Mouse (Mus musculus): Measurements from ENCODE around the gene Eddm3b. TPM values are rescaled to one million over a fixed set of nuclear protein-coding genes. Genes with fewer than 3 reads are reported as not detected.
"Not testable (repeated sequence)": the region's sequence is repeated elsewhere in the genome, so short reads cannot be mapped to it uniquely, and the experiment has no call there.

Eddm3b gene
- polyA plus RNA-seq, 1 experiment from 2014 or later = not detected

DNA sequence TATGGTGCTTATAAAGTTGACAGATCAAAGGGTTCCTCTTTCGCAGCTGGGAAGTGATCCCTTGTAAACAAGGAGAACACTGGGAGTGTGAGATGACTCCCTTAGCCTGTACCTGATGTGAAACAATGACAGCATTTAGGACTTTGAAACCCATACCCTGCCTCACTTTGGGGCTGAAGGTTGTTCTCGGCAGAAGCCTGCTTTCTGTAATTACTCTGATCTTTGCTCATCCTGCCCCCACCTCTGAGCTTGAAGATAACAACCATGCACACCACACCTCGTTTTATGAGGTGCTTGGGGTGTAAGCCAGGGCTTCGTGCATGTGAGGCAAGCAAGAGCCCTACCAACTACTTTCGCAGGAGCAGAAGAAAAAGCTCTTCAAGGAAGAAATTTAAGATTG is 34.9 kb downstream of the Eddm3b start:
- no peaks in the 10 kb centered on the region for H3K36me3 ChIP-seq
- H3K4me2 ChIP-seq = no peak overlapping the region
- no peak overlapping the region for H3K27ac ChIP-seq (replicated peaks)
- no peaks in the 10 kb centered on the region for H3K27me3 ChIP-seq
- no peak overlapping the region for H3K9ac ChIP-seq
- no peak for ATAC-seq (ENCODE audit: low read depth)
- peaks cover 10% of the 10 kb centered on the region for H3K4me1 ChIP-seq (replicated peaks)
- H3K4me3 ChIP-seq = no peak overlapping the region
- 46% methylated on average over 5 of the region's 5 CpGs for WGBS
- H3K9me3 ChIP-seq = no peaks in the 10 kb centered on the region

DNA sequence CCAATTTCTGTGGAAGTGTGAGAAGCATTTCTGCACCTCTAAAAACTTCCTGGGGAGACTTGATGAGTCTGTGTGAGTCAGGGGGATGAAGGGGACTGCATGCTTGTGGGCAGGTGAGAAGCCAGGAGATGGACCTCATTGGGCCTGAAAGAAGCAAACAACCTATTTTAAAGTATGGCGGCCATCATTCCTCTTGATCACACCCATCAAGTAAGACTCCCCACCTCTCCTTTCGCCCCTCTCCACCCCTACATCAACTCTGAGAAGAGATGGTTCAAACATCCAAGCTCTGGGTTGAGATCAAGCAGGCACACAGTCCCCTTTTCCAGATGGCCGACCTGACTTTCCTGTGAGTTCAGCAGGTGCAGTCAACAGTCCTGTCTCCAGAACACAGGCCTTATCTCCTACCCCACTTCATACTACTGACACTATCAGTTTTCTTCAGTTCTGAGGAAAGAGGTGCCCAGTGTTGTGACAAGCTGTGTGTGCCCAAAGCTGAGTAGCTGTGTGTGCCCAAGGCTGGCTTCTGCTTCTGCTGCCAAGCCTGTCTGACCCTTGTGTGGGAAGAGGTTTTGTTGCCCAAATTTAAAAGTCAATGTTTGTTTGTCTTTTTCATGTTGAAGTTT is 36.1 kb downstream of the Eddm3b start:
- Histone ChIP-seq H3K9ac (no peak overlapping the region), H3K4me2 (no peak overlapping the region), H3K27me3 (no peaks in the 10 kb centered on the region), H3K4me3 (no peak overlapping the region), H3K27ac (replicated peaks) (no peak overlapping the region), H3K9me3 (no peaks in the 10 kb centered on the region), H3K36me3 (no peaks in the 10 kb centered on the region), H3K4me1 (replicated peaks) (peaks cover 10% of the 10 kb centered on the region)
- no peak for ATAC-seq (ENCODE audit: low read depth)
- 90% methylated on average over 3 of the region's 3 CpGs for WGBS

DNA sequence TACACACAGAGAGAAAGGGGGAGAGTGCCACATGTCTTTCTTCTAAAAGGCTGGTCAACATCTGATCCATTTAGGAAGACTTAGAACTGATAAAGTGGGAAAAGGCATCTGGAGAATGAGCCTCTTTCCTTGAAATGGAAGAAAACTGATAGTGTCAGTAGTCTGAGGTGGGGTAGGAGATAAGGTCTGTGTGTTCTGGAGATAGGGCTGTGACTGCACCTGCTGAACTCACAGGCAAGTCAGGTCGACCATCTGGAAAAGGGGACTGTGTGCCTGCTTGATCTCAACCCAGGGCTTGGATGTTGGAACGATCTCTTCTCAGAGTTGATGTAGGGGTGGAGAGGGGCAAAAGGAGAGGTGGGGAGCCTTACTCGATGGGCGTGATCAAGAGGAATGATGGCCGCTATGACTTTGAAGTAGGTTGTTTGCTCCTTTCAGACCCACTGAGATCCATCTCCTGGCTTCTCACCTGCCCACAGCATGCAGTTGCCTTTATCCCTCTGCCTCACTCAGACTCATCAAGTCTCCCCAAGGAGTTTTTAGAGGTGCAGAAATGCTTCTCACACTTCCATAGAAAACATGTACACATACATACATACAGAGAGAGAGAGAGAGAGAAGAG is 38.1 kb downstream of the Eddm3b start:
- Histone ChIP-seq H3K36me3 (no peaks in the 10 kb centered on the region), H3K9me3 (no peaks in the 10 kb centered on the region), H3K9ac (no peak overlapping the region), H3K4me1 (replicated peaks) (no peaks in the 10 kb centered on the region; the same call in 1 of the 2 replicates), H3K4me3 (no peak overlapping the region), H3K4me2 (no peak overlapping the region), H3K27me3 (no peaks in the 10 kb centered on the region), H3K27ac (replicated peaks) (no peak overlapping the region)
- WGBS = 88% methylated on average over 5 of the region's 5 CpGs
- no peak for ATAC-seq (ENCODE audit: low read depth)

DNA sequence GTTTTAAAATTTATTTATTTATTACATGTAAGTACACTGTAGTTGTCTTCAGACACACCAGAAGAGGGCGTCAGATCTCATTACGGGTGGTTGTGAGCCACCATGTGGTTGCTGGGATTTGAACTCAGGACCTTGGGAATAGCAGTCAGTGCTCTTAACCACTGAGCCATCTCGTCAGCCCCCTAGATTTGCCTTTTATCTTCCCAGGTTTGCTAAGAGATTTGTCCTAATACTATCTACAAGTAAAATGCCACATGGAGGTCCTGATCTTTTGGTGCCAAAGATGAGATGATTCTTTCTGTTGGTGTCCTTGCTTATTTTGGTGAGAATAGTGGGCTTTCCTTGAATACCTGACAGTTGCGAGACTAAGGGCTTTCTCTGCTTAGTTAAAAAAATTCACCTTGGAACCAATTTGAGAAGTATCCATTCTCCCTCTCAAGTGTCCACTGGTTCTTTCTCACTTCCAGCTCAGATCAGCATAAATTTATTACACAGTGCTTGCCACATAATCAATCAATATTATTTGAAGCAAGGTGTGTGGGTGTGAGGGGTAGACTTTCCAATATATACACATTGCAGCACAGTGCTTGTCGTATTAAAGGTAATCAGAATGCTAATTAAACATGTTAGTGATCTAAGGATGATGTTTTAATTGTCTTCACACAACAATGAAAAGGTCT is 42.0 kb downstream of the Eddm3b start:
- Histone ChIP-seq H3K27ac (replicated peaks) (no peak overlapping the region), H3K4me2 (no peak overlapping the region), H3K4me3 (no peak overlapping the region), H3K27me3 (no peaks in the 10 kb centered on the region), H3K36me3 (no peaks in the 10 kb centered on the region), H3K4me1 (replicated peaks) (no peaks in the 10 kb centered on the region), H3K9me3 (no peaks in the 10 kb centered on the region), H3K9ac (no peak overlapping the region)
- 79% methylated on average over 5 of the region's 5 CpGs for WGBS
- ATAC-seq (ENCODE audit: low read depth) = no peak

DNA sequence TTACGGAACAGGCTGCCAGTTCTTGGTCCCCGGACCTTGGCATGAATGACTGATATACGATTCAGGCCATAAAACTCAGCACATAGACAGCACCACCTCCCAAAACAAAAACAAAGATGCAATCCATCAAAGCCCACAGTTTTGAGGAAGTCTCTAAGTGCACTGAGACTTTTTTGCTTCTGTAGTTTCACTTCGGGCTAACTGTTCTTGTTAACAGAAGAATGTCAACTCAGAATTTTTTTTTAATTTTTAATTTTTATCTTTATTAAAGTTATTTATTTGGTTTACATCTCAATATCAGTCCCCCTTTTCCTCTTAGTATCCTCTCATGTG is 42.5 kb downstream of the Eddm3b start:
- ATAC-seq (ENCODE audit: low read depth) = no peak
- H3K27ac ChIP-seq (replicated peaks) = no peak overlapping the region
- no peaks in the 10 kb centered on the region for H3K4me1 ChIP-seq (replicated peaks)
- no peaks in the 10 kb centered on the region for H3K36me3 ChIP-seq
- H3K27me3 ChIP-seq = no peaks in the 10 kb centered on the region
- no peak overlapping the region for H3K9ac ChIP-seq
- H3K9me3 ChIP-seq = no peaks in the 10 kb centered on the region
- no peak overlapping the region for H3K4me2 ChIP-seq
- WGBS = 34% methylated on average over 4 of the region's 4 CpGs
- H3K4me3 ChIP-seq = no peak overlapping the region

DNA sequence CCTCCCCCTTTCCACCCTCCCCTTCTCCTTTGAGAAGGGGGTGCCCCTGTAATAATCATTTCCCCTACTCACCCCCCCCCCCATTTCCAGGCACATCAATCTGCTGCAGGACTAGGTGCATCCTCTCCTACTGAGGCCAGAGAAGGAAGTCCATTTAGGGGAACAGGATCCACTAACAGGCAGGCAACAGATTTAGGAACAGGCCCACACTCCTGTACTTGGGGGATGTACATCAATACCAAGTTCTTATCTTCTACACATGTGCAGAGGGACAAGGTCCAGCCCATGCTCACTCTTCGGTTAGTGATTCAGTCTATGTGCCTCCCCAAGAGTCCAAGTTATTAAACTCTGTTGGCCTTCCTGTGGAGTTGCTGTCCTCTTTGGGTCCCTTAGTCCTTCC is 42.8 kb downstream of the Eddm3b start:
- 92% methylated on average over 1 of the region's 1 CpGs for WGBS
- Histone ChIP-seq H3K9me3 (no peaks in the 10 kb centered on the region), H3K27ac (replicated peaks) (no peak overlapping the region), H3K27me3 (no peaks in the 10 kb centered on the region), H3K4me1 (replicated peaks) (no peaks in the 10 kb centered on the region), H3K4me2 (no peak overlapping the region), H3K36me3 (no peaks in the 10 kb centered on the region), H3K9ac (no peak overlapping the region), H3K4me3 (no peak overlapping the region)
- ATAC-seq (ENCODE audit: low read depth) = no peak

DNA sequence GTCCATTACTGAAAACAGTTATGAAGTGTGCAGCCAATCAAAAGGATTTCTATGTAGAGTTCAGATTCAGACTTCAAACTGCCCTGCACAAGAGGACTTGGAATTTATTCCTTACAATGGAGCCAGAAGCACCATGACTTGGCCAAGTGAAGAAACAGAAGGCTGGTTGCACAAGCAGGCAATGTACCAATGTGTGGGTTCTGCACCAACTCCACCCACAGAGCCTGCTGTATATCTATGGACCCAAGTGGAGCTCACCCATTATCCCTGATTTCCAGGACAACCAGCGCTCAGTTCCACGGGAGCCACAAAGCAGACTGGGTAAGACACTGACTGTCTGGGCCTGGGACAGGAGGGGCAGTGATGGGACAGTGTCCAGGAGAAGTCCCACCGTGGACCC is 47.8 kb downstream of the Eddm3b start, which contains the start of gene Rnase2b:
Gene Rnase2b (plus strand): TSS at position 285 of the 400 bp plus-strand sequence.
- H3K27me3 ChIP-seq; H3K4me3 ChIP-seq; H3K4me2 ChIP-seq; H3K36me3 ChIP-seq; H3K27ac ChIP-seq (replicated peaks); H3K4me1 ChIP-seq (replicated peaks); H3K9ac ChIP-seq; ATAC-seq (ENCODE audit: low read depth); H3K9me3 ChIP-seq: not testable (repeated sequence)
- 95% methylated on average over 3 of the region's 3 CpGs for WGBS

DNA sequence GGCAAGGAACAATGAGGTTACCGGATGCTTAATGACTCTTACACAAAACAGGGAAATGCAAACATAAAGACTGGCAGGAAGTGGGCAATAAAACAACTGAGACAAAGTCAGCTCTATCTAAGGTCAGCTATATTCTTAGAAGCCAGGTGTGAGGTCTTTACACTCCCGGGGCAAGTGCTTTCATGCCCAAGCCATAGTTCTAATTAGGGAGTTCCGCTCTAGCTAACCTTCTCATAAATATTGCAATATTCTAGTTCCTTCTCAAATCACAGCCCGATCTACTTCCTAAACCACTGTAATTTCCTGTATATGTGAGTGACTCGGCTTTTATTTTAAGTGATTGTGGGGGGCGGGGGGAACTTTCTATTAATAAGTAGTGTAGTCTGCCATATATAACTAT is 49.1 kb downstream of the Eddm3b start:
- H3K27ac ChIP-seq (replicated peaks); H3K36me3 ChIP-seq; H3K4me3 ChIP-seq; H3K4me2 ChIP-seq; H3K27me3 ChIP-seq; H3K9me3 ChIP-seq; H3K9ac ChIP-seq; H3K4me1 ChIP-seq (replicated peaks); ATAC-seq (ENCODE audit: low read depth): not testable (repeated sequence)
- WGBS = 84% methylated on average over 6 of the region's 6 CpGs

DNA sequence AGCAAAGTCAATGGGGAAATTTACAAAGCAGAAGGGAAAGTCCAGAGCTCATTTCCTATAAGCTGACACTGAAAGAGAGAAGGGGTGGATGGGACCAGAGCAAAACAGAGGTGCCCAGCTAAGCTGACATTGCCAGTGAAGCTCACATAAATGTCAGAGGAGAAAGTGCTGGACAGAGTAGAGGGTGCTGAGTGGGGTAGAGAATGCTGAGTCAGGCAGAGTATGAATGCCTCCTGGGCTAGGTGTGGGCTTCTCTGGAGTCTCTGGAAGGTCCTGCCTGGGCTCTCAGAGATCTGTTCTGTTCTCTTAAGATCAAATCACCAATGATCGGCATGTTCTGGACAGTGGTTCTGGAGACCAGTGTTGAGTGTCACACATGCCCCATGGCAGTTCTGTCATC is 51.2 kb downstream of the Eddm3b start:
- Histone ChIP-seq H3K4me2 (no peak overlapping the region), H3K36me3 (no peaks in the 10 kb centered on the region), H3K4me3 (no peak overlapping the region), H3K27me3 (no peaks in the 10 kb centered on the region), H3K27ac (replicated peaks) (no peak overlapping the region), H3K9ac (no peak overlapping the region), H3K4me1 (replicated peaks) (no peaks in the 10 kb centered on the region), H3K9me3 (no peaks in the 10 kb centered on the region)
- WGBS = 100% methylated on average over 1 of the region's 1 CpGs
- no peak for ATAC-seq (ENCODE audit: low read depth)

DNA sequence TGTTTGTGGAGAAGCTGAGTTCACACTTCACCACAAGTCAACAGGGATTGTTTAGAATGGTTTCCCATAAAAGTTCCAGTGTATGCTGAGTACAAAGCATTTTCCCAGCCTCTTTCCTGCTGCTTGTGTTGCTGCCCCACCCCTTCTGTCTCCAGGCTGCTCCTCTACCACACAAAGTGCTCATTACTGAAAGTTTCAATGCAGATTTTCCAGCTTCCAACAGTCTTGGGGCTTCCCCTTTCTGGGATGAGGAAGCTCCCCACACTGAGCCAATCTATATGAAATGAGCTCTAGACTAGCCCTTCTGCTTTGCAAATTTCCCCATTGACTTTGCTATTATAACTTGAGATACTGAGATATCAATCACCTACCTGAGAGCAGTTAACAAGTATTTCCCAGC is 51.8 kb downstream of the Eddm3b start:
- Histone ChIP-seq H3K27me3 (no peaks in the 10 kb centered on the region), H3K27ac (replicated peaks) (no peak overlapping the region), H3K4me3 (no peak overlapping the region), H3K9me3 (no peaks in the 10 kb centered on the region), H3K4me1 (replicated peaks) (no peaks in the 10 kb centered on the region), H3K9ac (no peak overlapping the region), H3K4me2 (no peak overlapping the region), H3K36me3 (no peaks in the 10 kb centered on the region)
- ATAC-seq (ENCODE audit: low read depth) = no peak

Measured in neural tube, embryonic 13.5 days (tissue).